Mouse (Mus musculus): ENCODE results near the gene Sit1. TPM values are rescaled to one million over a fixed set of nuclear protein-coding genes. Genes with fewer than 3 reads are reported as not detected.

The Sit1 gene
- polyA plus RNA-seq, 1 experiment from 2014 or later = not detected

DNA sequence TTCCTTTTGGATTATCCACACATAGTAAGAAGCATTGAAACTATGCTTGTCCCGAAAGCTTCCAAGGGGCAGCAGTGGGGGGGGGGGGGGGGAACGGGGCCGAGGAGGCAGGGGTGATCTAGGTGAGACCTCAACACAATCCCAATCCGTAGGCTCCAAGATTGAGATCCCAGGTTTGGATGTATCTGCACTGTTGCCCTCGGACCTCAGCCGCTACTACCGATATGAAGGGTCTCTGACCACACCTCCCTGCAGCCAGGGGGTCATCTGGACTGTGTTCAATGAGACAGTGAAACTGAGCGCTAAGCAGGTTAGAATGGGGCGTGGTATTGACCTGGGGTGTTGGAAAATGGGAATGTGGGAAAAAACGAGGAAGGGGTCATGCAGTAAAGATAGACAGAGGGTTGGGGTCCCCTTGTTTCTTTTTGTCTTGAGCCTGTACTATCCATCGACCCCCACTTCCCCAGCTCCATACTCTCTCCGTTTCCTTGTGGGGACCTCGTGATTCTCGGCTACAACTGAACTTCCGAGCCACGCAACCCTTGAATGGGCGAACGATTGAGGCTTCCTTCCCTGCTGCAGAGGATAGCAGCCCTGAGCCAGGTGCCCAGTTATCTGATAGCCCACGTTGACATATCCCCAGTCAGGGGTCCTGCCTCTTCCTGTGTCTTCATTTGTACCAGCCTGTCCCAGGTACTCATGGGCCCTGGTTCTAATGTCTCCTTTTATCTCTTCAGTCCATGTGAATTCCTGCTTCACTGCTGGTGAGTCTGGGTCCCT lies 28.3 kb upstream of the Sit1 start:
- WGBS = 74% methylated on average over 19 of the region's 19 CpGs
- no peak overlapping the region for H3K27ac ChIP-seq (replicated peaks)
- peak; percentile 7 for DNase-seq (ENCODE audit: low spot score)

DNA sequence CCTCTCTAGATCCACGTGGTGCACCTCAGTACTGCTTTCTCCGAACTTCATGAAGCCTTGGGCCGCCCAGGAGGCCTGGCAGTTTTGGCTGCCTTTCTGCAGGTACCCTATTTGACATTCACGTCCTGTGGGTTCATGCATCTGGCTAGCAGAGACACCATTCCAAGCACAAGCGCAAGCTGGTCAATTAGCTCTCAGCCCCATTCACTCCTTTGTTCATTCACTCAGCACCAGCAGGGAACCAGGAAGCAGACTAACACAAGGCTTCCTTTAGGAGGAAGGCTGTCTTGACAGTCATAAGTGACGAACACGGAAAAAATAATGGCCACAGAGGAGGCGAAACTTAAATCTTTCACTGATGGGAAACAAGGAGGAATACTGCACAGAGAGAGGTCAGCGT lies 25.6 kb upstream of the Sit1 start:
- H3K27me3 ChIP-seq (replicated peaks; ENCODE audit: low read depth, poor library complexity, severe bottlenecking) = peaks cover 53% of the 10 kb centered on the region
- WGBS = 28% methylated on average over 9 of the region's 9 CpGs
- peaks cover 38% of the 10 kb centered on the region for H3K4me1 ChIP-seq
- no peak for DNase-seq (ENCODE audit: low spot score)
- H3K4me3 ChIP-seq = peak overlapping the region; percentile 60
- peak overlapping the region; percentile 79 for H3K27ac ChIP-seq (replicated peaks)
- no peaks in the 10 kb centered on the region for H3K9me3 ChIP-seq
- H3K36me3 ChIP-seq (replicated peaks) = no peaks in the 10 kb centered on the region

More for the DNA sequence above, 28.3 kb upstream of the Sit1 start:
- Histone ChIP-seq H3K27me3 (replicated peaks; ENCODE audit: low read depth, poor library complexity, severe bottlenecking) (peaks cover 41% of the 10 kb centered on the region), H3K4me3 (no peak overlapping the region), H3K9me3 (no peaks in the 10 kb centered on the region), H3K36me3 (replicated peaks) (peaks cover 12% of the 10 kb centered on the region), H3K4me1 (peaks cover 39% of the 10 kb centered on the region)

DNA sequence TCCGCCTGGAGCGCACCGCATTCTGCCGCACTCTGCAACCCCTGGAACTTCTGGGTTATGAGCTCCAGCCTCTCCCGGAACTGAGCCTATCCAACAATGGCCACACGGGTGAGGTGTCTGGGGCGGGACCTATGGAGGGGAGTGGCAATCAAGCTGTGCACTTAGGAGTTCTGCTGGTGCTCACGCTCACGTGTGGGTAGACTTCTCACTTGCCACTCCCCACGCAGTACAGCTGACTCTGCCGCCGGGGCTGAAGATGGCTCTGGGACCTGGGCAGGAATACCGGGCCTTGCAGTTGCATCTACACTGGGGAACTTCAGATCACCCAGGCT lies 25.1 kb upstream of the Sit1 start:
- peaks cover 38% of the 10 kb centered on the region for H3K4me1 ChIP-seq
- H3K9me3 ChIP-seq = no peaks in the 10 kb centered on the region
- H3K27ac ChIP-seq (replicated peaks) = peak overlapping the region; percentile 79
- H3K4me3 ChIP-seq = peak overlapping the region; percentile 60
- peaks cover 54% of the 10 kb centered on the region for H3K27me3 ChIP-seq (replicated peaks; ENCODE audit: low read depth, poor library complexity, severe bottlenecking)
- no peaks in the 10 kb centered on the region for H3K36me3 ChIP-seq (replicated peaks)
- WGBS = 9% methylated on average over 13 of the region's 13 CpGs
- peak; percentile 71 for DNase-seq (ENCODE audit: low spot score)

DNA sequence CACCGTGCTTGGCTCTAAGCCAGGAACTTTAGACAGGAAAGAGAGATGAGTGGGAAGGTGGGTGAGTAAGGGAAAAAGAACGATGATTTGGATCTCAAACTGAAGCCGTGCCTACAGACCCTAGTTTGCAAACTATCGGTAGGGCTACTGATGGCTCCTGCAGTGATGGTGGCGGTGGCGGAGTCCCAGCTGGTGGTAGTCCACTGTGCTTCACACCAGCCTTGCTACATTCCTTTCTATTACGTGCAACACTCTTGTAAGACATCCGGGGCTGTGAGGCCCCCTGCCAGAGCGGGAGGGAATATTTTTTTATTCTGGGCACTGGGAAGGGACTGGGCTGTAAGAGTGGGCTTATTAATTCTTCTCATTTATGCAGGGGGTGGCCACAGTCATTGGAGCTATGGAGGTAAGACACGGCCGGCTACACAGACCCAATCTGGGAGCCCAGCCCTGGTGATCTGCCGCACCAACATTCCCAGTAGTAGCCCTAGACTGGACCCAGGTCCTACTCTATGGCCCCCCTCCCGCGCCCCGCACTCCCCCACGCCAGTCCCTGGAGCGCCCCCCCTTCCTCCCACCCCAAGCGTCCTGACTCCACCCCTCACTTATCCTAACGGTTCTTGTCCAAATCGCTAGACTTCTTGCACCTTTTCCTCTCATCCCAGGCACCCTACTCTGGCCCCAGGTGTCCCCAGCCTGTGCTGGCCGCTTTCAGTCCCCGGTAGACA lies 24.6 kb upstream of the Sit1 start:
- peaks cover 38% of the 10 kb centered on the region for H3K4me1 ChIP-seq

DNA sequence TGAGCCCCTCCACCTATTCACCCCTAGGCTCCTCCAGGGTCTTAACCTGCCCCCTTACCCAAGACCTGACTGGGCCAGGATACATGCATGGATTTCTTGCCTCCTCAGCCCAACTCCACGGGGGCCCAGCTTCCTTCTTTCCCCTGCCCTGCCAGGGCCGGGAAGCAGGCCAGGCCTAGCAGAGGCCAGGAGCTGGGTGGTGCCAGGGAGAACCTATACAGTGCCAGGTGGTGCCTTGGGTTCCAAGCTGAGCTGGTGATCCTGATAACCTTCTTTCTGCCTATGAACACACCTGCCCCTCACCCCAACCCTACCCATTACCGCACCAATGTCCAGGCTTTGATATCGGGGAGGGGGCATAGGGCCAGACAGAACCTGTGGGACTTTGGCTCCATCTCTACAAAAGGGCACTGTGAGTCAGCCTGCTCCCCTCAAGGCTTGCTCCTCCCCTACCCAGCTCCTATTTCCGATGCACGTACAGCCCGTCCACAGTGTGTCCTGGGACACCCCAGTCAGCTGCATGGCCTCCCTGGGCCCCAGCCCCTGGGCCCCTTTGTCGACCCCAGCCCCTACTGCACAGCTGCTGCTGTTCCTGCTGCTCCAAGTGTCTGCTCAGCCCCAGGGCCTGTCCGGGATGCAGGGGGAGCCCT lies 23.1 kb upstream of the Sit1 start, which contains the start of gene Car9:
TSS of gene Car9 (plus strand) at position 431 of the 650 bp plus-strand sequence.
- peaks cover 32% of the 10 kb centered on the region for H3K4me1 ChIP-seq
- peaks cover 64% of the 10 kb centered on the region for H3K27me3 ChIP-seq (replicated peaks; ENCODE audit: low read depth, poor library complexity, severe bottlenecking)
- H3K27ac ChIP-seq (replicated peaks) = peak within 1 kb of the TSS; percentile 48; the same call in 1 of the 2 replicates
- DNase-seq (ENCODE audit: low spot score) = no peak
- no peaks in the 10 kb centered on the region for H3K36me3 ChIP-seq (replicated peaks)
- no peaks in the 10 kb centered on the region for H3K9me3 ChIP-seq
- H3K4me3 ChIP-seq = peak within 1 kb of the TSS; percentile 60
- 50% methylated on average over 9 of the region's 9 CpGs for WGBS

More for the DNA sequence above, 24.6 kb upstream of the Sit1 start:
- WGBS = 13% methylated on average over 22 of the region's 22 CpGs
- no peaks in the 10 kb centered on the region for H3K36me3 ChIP-seq (replicated peaks)
- H3K27me3 ChIP-seq (replicated peaks; ENCODE audit: low read depth, poor library complexity, severe bottlenecking) = peaks cover 59% of the 10 kb centered on the region
- peak overlapping the region; percentile 79 for H3K27ac ChIP-seq (replicated peaks)
- peak; percentile 45 for DNase-seq (ENCODE audit: low spot score)
- peak overlapping the region; percentile 60 for H3K4me3 ChIP-seq
- H3K9me3 ChIP-seq = no peaks in the 10 kb centered on the region

DNA sequence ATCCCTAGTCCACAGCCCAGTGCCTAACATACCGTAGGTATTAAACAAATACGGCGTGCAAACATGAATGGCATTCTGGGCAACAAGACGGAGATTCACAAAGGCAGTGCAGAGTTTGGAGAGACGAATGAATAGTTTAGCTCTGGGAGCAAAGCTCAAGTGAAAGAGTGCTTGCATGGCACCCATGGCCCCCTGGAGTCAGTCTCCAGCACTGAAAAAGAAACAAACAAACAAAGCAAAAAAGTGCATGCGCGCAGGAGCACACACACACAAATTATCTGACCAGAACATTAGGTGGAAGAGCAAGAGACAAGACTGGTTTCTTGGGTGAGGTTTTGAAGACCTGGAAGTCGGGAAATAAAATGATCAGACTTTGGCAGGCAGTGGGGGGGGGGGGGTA lies 22.5 kb upstream of the Sit1 start:
- Histone ChIP-seq H3K4me1 (peaks cover 30% of the 10 kb centered on the region), H3K9me3 (no peaks in the 10 kb centered on the region), H3K4me3 (no peak overlapping the region), H3K36me3 (replicated peaks) (no peaks in the 10 kb centered on the region), H3K27ac (replicated peaks) (no peak overlapping the region), H3K27me3 (replicated peaks; ENCODE audit: low read depth, poor library complexity, severe bottlenecking) (peaks cover 69% of the 10 kb centered on the region)
- DNase-seq (ENCODE audit: low spot score) = no peak
- WGBS = 85% methylated on average over 8 of the region's 8 CpGs

DNA sequence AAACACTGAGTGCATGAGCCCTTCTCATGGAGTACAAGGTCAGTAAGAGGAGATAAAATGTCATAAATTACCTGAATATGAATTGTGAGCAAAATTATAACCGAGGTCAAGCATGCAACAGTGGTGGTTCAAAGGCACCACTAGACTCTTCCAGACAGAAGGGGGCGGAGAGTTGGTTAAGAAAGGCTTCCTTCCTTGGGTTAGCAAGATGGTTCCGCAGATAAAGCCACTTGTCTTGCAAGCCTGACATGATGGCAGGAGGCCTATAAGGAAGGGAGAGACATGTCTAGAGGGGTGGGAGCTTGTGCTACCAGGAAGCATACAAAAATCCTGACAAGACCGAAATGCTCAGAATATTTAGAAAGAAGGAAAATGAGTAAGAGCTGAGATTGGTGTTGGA lies 20.7 kb upstream of the Sit1 start:
- DNase-seq (ENCODE audit: low spot score) = no peak
- no peak overlapping the region for H3K4me3 ChIP-seq
- 83% methylated on average over 4 of the region's 4 CpGs for WGBS
- no peaks in the 10 kb centered on the region for H3K36me3 ChIP-seq (replicated peaks)
- H3K4me1 ChIP-seq = peaks cover 33% of the 10 kb centered on the region
- no peaks in the 10 kb centered on the region for H3K9me3 ChIP-seq
- H3K27ac ChIP-seq (replicated peaks) = no peak overlapping the region
- peaks cover 76% of the 10 kb centered on the region for H3K27me3 ChIP-seq (replicated peaks; ENCODE audit: low read depth, poor library complexity, severe bottlenecking)

DNA sequence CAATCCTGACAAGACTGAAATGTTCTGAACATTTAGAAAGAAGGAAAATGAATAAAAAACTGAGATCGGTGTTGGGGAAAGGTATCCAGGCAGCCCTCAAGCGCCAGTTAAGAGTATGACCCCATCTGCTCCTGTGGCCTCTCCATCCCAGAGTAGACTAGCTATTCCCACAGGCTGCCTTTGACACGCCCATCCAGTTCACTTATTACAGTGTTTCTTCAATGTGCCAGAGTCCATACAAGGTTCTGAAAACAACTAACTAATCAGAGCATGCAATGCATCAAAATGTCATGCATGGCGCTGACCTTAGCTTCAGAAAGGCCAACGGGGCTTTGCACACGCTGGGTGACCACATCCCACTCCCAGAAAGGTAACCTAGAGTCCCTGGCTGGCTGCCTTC lies 20.0 kb upstream of the Sit1 start:
- WGBS = 83% methylated on average over 6 of the region's 6 CpGs
- H3K36me3 ChIP-seq (replicated peaks) = no peaks in the 10 kb centered on the region
- no peak overlapping the region for H3K4me3 ChIP-seq
- DNase-seq (ENCODE audit: low spot score) = no peak
- H3K4me1 ChIP-seq = peaks cover 32% of the 10 kb centered on the region
- H3K27ac ChIP-seq (replicated peaks) = no peak overlapping the region
- H3K27me3 ChIP-seq (replicated peaks; ENCODE audit: low read depth, poor library complexity, severe bottlenecking) = peaks cover 72% of the 10 kb centered on the region
- H3K9me3 ChIP-seq = no peaks in the 10 kb centered on the region

DNA sequence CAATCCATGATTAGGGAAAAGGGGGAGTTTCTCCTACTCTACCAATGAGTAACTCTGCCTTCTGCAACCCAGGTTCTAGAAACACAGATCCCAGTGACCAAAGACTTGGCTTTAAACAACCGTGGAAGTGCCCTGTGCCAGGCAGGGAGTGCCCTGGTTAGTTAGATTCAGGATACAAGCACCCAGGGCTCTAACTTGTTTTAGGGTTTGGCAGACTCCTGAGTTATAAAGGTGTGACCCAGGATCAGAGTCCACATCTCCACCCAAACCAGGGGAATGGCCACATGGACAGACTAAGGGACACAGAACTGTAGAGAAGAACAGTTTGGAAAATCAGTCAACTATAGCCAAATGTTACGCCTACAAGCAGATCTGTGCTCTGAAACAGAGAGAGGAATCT lies 19.5 kb upstream of the Sit1 start:
- 77% methylated on average over 2 of the region's 2 CpGs for WGBS
- H3K27me3 ChIP-seq (replicated peaks; ENCODE audit: low read depth, poor library complexity, severe bottlenecking) = peaks cover 71% of the 10 kb centered on the region
- H3K4me3 ChIP-seq = no peak overlapping the region
- no peak overlapping the region for H3K27ac ChIP-seq (replicated peaks)
- H3K9me3 ChIP-seq = no peaks in the 10 kb centered on the region
- H3K4me1 ChIP-seq = peaks cover 32% of the 10 kb centered on the region
- no peak for DNase-seq (ENCODE audit: low spot score)
- no peaks in the 10 kb centered on the region for H3K36me3 ChIP-seq (replicated peaks)

DNA sequence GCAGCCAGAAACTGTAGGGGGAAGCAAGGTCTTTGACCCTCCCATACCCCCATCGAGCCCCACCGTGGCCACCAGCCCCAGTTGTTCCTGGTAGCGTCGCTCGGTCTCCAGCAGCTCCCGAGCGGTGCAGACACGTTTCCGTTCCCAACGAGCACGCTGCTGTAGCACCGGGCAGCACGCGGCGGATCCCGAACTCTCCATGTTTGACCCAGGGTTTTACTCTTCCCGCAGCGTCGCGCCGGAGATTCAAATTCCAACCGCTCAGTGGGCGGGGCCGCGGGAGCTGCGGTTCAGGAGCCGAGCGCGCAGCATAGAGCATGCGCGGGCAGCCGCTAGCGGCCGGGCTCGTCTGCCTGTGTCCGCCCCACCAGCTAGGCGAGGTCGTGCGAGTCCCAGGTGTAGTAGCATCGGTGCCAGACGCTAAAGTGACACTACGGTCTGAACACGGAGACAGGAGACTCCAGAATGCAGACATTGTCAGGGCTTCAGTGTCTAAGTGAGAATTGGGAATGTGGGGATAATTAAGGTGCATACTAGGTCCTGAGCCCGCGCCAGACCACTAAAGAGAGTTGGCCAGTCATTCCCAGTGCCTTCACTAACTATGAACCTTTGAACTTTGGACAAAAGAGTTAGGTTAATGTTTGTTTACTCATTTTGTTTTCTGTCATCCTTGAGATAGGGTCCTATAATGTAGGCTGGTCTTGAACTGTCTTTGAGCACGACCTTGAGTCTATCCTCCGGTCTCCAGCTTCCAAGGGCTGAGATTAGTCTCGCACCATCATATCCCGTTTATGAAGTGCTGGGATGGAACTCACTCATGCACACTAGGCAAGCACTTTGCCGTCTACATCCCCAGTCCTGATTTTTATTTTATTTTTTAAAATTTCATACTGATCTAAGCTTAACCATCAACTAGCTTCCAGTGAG lies 16.1 kb upstream of the Sit1 start, which contains the start of gene Arhgef39:
TSS of gene Arhgef39 (minus strand) at position 289 of the 927 bp plus-strand sequence.
- peak within 1 kb of the TSS; percentile 91 for H3K27ac ChIP-seq (replicated peaks)
- DNase-seq (ENCODE audit: low spot score) = peak; percentile 92
- no peaks in the 10 kb centered on the region for H3K9me3 ChIP-seq
- peaks cover 44% of the 10 kb centered on the region for H3K27me3 ChIP-seq (replicated peaks; ENCODE audit: low read depth, poor library complexity, severe bottlenecking)
- H3K36me3 ChIP-seq (replicated peaks) = peaks cover 30% of the 10 kb centered on the region
- H3K4me1 ChIP-seq = peaks cover 43% of the 10 kb centered on the region
- WGBS = 8% methylated on average over 50 of the region's 50 CpGs
- peak within 1 kb of the TSS; percentile 77 for H3K4me3 ChIP-seq

DNA sequence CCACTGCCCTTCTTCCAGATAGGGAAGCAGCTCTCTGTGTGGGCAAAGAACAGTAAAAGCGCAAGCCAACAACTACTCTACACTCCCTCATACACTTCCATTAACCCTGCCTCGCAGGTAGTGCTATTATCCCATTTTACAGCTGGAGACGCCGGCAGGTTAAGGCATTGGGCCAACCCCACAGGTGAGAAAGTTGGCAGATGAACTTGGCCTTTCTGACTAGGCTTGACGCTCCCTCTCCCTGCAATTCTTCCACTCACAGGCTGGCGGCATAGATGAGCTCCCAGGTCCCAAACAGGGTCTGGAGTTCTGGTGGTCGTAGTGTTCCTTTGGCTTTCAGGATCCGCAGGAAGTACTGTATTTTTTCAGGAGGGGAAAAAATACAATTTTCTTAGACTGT lies 15.4 kb upstream of the Sit1 start:
- Histone ChIP-seq H3K27ac (replicated peaks) (peak overlapping the region; percentile 91), H3K4me1 (peaks cover 50% of the 10 kb centered on the region), H3K4me3 (peak overlapping the region; percentile 77), H3K27me3 (replicated peaks; ENCODE audit: low read depth, poor library complexity, severe bottlenecking) (peaks cover 44% of the 10 kb centered on the region), H3K9me3 (no peaks in the 10 kb centered on the region), H3K36me3 (replicated peaks) (peaks cover 30% of the 10 kb centered on the region)
- peak; percentile 68 for DNase-seq (ENCODE audit: low spot score)
- 13% methylated on average over 8 of the region's 8 CpGs for WGBS

DNA sequence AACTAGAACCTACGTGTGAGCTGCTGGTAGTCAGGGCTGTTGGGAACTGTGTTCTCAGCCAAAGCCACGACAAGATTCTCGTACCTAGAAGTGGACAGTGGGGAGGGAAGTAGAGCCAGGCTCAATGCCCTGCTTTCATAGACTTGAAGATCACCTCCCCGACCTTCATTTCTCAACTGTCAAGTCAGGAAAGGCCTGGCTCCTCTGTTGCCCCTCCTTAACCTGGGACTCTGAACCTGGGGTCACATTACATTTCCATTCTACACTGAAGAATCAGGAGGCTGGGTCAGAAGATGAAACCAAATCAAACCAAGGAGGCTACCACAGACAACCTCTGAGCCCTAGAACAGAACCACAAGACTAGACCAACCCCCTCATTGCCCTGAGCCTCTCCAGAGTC lies 14.4 kb upstream of the Sit1 start:
- 81% methylated on average over 4 of the region's 4 CpGs for WGBS
- Histone ChIP-seq H3K4me1 (peaks cover 53% of the 10 kb centered on the region), H3K27me3 (replicated peaks; ENCODE audit: low read depth, poor library complexity, severe bottlenecking) (peaks cover 36% of the 10 kb centered on the region), H3K36me3 (replicated peaks) (peaks cover 30% of the 10 kb centered on the region), H3K4me3 (peak overlapping the region; percentile 77), H3K27ac (replicated peaks) (0 out of 2 replicates have a peak overlapping the region, but pooled peaks have one; percentile 8), H3K9me3 (no peaks in the 10 kb centered on the region)
- no peak for DNase-seq (ENCODE audit: low spot score)
